Mouse (Mus musculus): ENCODE measurements around the gene Col15a1. TPM values are rescaled to one million over a fixed set of nuclear protein-coding genes. Genes with fewer than 3 reads are reported as not detected.

Col15a1 gene
- 8.2 and 20.2 TPM in 2 replicates for total RNA-seq (2014; rRNA removed)
- polyA plus RNA-seq (2015; fragmentation: Nextera tagmentation; extraction: Ambion mirVana), result 3.8 and 5.3 TPM in 2 replicates

DNA sequence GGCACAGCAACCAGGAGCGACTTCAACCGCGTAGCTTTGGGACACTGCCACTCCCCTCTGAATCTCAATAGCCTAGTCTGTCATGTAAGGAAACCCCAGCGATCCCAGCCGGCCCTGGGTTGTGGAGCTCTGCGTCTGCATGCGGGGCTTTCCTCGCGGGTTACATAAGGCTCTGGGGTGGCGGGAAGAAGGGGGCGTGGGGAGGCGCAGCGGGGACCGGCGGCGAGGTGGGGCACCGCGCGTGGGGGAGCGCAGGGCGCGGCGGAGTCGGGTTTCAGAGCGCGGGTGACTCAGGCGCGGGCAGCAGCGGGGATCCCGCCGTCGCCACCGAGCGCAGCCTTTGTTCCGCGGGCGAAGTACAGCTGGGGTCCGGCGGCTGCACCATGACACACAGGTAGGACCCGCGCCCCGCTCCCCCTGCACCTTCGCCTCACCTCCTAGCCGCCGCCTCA is at the start of gene Col15a1:
TSS of gene Col15a1 (plus strand) at position 193 of the 452 bp plus-strand sequence.
- Histone ChIP-seq H3K9me3 (ENCODE audit: low read length) (no peaks in the 10 kb centered on the region), H3K9ac (replicated peaks; ENCODE audit: low read length, poor library complexity, severe bottlenecking) (peak within 1 kb of the TSS; percentile 61), H3K27me3 (ENCODE audit: insufficient read depth, low read length) (peaks cover 8% of the 10 kb centered on the region; the same call in 1 of the 2 replicates), H3K4me2 (ENCODE audit: low read depth, low read length, poor library complexity, severe bottlenecking) (peak within 1 kb of the TSS; percentile 77), H3K4me3 (ENCODE audit: low read depth, low read length) (peak within 1 kb of the TSS; percentile 61), H3K4me1 (ENCODE audit: insufficient read depth, low read length) (no peaks in the 10 kb centered on the region), H3K36me3 (ENCODE audit: insufficient read depth, low read length) (no peaks in the 10 kb centered on the region), H3K27ac (ENCODE audit: low read depth, low read length) (no peak within 1 kb of the TSS)
- peak; percentile 51 for ATAC-seq (ENCODE audit: low FRiP score)
- no peak for DNase-seq (ENCODE audit: low spot score)
- no peak for TF ChIP-seq CTCF (IDR thresholded peaks at IDR 0.05)
- whole genome bisulfite sequencing, result 0% methylated on average over 31 of the region's 45 CpGs

DNA sequence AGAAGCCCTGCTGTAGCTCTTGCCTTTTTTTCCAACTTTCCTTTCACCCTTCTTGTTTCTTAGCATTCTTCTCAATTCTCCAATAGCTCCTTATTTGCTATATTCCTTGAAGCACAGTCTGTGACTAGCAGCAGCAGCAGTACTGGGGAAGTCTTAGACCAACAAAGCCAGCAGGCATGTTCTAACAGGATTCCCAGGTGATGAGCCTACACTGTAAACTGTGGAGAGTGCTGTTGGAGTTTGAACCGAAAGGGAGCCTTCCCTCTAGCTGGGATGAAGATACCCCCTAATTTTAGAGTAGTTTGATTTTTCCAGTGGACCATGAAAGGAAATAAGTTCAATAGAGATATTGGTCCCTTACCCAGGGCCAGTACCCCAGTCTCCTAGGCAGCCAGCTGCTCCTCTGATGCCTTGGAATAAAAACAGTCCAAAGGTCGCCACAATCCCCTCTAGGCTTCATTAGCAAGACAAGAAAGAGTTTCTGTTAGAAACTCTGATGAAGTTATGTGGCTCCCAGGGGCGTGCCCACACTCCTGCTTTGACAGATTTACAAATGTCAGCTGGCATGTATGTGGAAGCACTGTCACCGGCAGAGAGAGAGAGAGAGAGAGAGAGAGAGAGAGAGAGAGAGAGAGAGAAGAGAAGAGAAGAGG is 46.7 kb upstream of the Col15a1 start:
- Histone ChIP-seq H3K9me3 (ENCODE audit: low read length) (no peaks in the 10 kb centered on the region), H3K4me3 (ENCODE audit: low read depth, low read length) (no peak overlapping the region), H3K36me3 (ENCODE audit: insufficient read depth, low read length) (no peaks in the 10 kb centered on the region), H3K4me1 (ENCODE audit: insufficient read depth, low read length) (no peaks in the 10 kb centered on the region), H3K9ac (replicated peaks; ENCODE audit: low read length, poor library complexity, severe bottlenecking) (no peak overlapping the region), H3K27me3 (ENCODE audit: insufficient read depth, low read length) (no peaks in the 10 kb centered on the region), H3K4me2 (ENCODE audit: low read depth, low read length, poor library complexity, severe bottlenecking) (no peak overlapping the region), H3K27ac (ENCODE audit: low read depth, low read length) (no peak overlapping the region)
- no peak for ATAC-seq (ENCODE audit: low FRiP score)
- DNase-seq (ENCODE audit: low spot score), result no peak
- 8% methylated on average over 3 of the region's 4 CpGs for WGBS
- no peak for TF ChIP-seq CTCF (IDR thresholded peaks at IDR 0.05)

- ATAC-seq (ENCODE audit: low FRiP score) (no peak), DNase-seq (ENCODE audit: low spot score) (no peak)
- H3K4me3 ChIP-seq (ENCODE audit: low read depth, low read length), result no peak overlapping the region
- H3K4me2 ChIP-seq (ENCODE audit: low read depth, low read length, poor library complexity, severe bottlenecking), result no peak overlapping the region
- 45% methylated on average over 12 of the region's 12 CpGs for WGBS
- no peaks in the 10 kb centered on the region for H3K9me3 ChIP-seq (ENCODE audit: low read length)
- H3K36me3 ChIP-seq (ENCODE audit: insufficient read depth, low read length), result no peaks in the 10 kb centered on the region
- no peak for TF ChIP-seq CTCF (IDR thresholded peaks at IDR 0.05)
- H3K9ac ChIP-seq (replicated peaks; ENCODE audit: low read length, poor library complexity, severe bottlenecking), result no peak overlapping the region
- no peak overlapping the region for H3K27ac ChIP-seq (ENCODE audit: low read depth, low read length)
- no peaks in the 10 kb centered on the region for H3K4me1 ChIP-seq (ENCODE audit: insufficient read depth, low read length)
- no peaks in the 10 kb centered on the region for H3K27me3 ChIP-seq (ENCODE audit: insufficient read depth, low read length)
Observed at GRCm38 (mm10) chr4:47161756-47162587, 46.0 kb upstream of the Col15a1 start.

GRCm38 (mm10) chr4:47172314-47172713 is 35.6 kb upstream of the Col15a1 start:
- Histone ChIP-seq H3K4me2 (ENCODE audit: low read depth, low read length, poor library complexity, severe bottlenecking) (no peak overlapping the region), H3K4me3 (ENCODE audit: low read depth, low read length) (no peak overlapping the region), H3K9me3 (ENCODE audit: low read length) (no peaks in the 10 kb centered on the region), H3K9ac (replicated peaks; ENCODE audit: low read length, poor library complexity, severe bottlenecking) (no peak overlapping the region), H3K36me3 (ENCODE audit: insufficient read depth, low read length) (no peaks in the 10 kb centered on the region), H3K4me1 (ENCODE audit: insufficient read depth, low read length) (no peaks in the 10 kb centered on the region), H3K27ac (ENCODE audit: low read depth, low read length) (no peak overlapping the region), H3K27me3 (ENCODE audit: insufficient read depth, low read length) (no peaks in the 10 kb centered on the region)
- no peak for TF ChIP-seq CTCF (IDR thresholded peaks at IDR 0.05)
- DNase-seq (ENCODE audit: low spot score) (no peak), ATAC-seq (ENCODE audit: low FRiP score) (no peak)
- 45% methylated on average over 1 of the region's 1 CpGs for WGBS

DNA sequence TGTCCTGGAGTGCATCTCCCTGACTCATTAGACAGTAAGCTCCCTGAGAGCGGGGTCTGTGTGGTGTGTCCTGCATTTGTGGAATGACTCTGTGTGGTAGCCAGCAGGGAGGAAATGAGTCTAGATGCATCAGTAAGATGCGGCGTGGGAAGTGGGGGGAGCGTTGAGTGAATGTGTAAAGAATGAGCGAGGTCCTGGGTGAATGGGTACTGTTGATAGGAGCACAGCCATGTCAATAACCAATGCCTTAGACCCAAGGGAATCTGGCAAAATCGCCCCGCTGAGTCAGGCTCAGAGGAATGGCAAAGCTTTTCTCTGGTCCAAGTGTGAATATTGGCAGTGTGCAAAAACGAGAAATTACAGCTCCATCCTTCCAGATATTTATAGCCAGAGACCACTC is 30.9 kb upstream of the Col15a1 start:
- 85% methylated on average over 8 of the region's 8 CpGs for WGBS
- TF ChIP-seq CTCF (IDR thresholded peaks at IDR 0.05), result no peak

More for the DNA sequence above, 30.9 kb upstream of the Col15a1 start:
- ATAC-seq (ENCODE audit: low FRiP score) (no peak), DNase-seq (ENCODE audit: low spot score) (no peak)
- H3K4me3 ChIP-seq (ENCODE audit: low read depth, low read length), result no peak overlapping the region
- H3K4me1 ChIP-seq (ENCODE audit: insufficient read depth, low read length), result no peaks in the 10 kb centered on the region
- H3K9me3 ChIP-seq (ENCODE audit: low read length), result no peaks in the 10 kb centered on the region
- no peaks in the 10 kb centered on the region for H3K27me3 ChIP-seq (ENCODE audit: insufficient read depth, low read length)
- H3K4me2 ChIP-seq (ENCODE audit: low read depth, low read length, poor library complexity, severe bottlenecking), result no peak overlapping the region
- H3K27ac ChIP-seq (ENCODE audit: low read depth, low read length), result no peak overlapping the region
- no peaks in the 10 kb centered on the region for H3K36me3 ChIP-seq (ENCODE audit: insufficient read depth, low read length)
- H3K9ac ChIP-seq (replicated peaks; ENCODE audit: low read length, poor library complexity, severe bottlenecking), result no peak overlapping the region
